Mouse (Mus musculus) kidney, adult 8-10 months (tissue): ENCODE measurements around the gene Rdh16.
"Not testable (repeated sequence)": the region's sequence is repeated elsewhere in the genome, so short reads cannot be mapped to it uniquely, and the experiment has no call there.

Source experiments
- DNase-seq, 2 experiments: peaks; one replicate each; pipeline ENCODE4 v3.0.0; 2022

Rdh16 gene

DNA sequence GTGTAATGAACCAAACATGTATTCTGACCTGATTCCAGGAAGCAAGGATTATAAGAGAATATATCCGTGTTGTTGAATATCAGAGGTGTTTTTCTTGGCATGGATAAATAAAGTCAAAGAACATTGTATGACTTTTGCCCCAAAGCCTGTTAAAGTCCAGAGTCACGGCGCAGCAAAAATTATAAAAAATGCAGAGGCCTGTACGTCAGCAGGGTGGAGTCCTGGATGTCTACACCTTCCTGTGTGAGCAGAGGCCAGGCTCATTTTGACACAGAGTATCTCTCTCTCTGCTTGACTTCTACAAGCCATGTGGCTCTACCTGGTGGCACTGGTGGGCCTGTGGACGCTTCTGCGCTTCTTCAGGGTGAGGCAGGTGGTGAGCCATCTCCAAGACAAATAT, at the start of gene Rdh16:
Gene Rdh16 (plus strand): TSS at position 262 of the 400 bp plus-strand sequence.
- DNase-seq: peak; percentile 75 to 78

DNA sequence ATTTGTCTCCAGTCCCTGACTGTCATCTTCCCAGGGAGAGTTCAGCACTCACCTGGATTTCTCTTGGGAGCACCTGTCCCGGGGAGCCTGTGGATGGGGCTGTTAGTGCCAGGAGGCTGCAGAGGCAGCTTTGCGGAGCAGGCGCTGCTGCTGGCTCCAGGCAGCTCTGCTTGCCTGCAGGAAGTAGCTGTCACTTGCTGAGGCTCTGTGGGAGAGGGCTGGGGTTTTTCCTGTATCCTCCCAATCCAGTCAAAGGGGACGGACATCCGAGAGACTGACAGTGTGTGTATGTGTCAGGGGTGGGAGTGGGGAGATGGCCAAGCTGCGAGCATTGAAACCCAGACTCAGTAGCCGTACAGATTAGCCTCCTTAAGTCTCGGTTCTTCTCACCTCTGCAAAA, 49.4 kb upstream of the Rdh16 start, which contains the start of gene Gpr182:
Gene Gpr182 (minus strand): TSS at position 185 of the 400 bp plus-strand sequence.
- DNase-seq: no peak

DNA sequence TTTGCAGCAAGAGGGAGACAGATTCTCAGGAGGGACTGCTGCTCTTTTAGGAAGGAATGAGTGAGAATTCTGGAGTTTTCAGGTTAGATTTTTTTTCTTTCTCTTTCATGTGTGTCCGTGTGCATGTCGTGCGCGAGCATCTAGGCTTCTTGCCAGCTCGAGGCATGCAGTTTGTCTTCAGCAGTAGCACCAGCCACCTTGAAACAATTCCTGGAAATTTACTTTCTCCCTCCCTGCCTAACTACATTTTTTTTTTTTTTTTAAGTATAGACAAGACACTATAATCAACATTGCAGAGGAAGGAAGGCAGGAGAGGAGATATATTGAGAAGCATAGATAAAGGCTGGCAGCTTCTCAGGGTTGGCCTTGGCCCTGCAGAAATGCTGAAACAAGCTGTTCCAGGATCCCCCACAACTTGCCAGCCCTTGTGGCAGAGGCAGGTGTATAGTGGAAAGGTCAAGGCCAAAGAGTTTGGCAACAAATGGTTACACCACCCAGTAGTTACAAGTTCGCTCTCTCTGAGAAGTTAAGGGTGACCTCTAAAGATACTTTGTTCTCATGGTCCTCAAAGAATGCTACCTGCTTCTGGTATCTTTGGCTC, 46.3 kb upstream of the Rdh16 start:
- DNase-seq: no peak

DNA sequence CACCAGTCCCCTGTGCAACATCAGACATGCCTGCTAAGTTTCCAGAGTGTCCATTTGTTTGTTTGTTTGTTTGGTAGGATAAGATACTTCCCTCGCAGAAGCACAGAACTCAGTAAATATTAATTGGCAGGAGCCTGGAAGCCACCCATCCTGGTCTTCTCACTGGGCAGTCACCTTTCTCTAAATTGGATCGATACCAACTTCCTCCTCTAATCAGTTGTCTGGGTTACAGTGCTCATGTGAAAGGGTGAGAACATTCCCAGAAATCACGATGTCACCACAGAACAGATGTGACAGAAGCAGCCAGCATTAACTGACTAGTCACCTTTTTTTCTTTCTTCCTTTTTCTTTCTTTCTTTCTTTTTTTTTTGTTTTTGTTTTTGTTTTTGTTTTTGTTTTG, 45.7 kb upstream of the Rdh16 start:
- DNase-seq: no peak

DNA sequence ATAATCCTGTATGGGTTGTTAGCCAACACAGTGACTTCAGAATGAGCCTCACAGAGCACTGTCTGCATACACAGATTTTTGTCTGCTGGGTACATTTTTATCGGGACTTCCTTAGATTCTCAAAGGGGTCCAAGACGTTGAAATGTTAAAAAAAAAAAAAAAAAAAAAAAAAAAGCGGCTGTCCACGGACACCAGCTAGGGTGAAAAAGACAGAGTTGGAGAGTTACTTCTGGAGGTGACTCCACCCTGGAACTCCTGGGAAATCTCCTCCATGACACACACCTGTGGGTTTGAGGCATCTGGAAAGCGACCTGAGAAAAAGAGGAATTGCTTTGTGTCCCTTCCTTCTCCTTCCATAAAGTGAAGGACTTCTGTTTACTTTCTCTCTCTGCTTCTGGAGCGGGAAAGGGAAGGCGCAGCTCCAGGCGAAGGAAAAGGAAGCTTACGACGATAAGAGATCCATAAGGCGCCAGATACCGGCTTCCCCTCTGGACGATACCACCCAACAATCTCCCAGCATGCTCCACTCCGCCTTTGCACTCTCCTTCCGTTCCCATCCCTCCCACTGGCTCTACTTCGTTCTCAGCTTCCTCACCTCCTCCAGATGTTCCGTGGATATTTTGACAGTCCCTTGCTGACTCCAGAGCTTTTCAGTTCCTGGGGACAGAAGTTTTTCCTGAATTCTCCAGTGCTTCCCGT, 45.0 kb upstream of the Rdh16 start:
- DNase-seq: peak in 1 of 2 experiments; percentile 7

DNA sequence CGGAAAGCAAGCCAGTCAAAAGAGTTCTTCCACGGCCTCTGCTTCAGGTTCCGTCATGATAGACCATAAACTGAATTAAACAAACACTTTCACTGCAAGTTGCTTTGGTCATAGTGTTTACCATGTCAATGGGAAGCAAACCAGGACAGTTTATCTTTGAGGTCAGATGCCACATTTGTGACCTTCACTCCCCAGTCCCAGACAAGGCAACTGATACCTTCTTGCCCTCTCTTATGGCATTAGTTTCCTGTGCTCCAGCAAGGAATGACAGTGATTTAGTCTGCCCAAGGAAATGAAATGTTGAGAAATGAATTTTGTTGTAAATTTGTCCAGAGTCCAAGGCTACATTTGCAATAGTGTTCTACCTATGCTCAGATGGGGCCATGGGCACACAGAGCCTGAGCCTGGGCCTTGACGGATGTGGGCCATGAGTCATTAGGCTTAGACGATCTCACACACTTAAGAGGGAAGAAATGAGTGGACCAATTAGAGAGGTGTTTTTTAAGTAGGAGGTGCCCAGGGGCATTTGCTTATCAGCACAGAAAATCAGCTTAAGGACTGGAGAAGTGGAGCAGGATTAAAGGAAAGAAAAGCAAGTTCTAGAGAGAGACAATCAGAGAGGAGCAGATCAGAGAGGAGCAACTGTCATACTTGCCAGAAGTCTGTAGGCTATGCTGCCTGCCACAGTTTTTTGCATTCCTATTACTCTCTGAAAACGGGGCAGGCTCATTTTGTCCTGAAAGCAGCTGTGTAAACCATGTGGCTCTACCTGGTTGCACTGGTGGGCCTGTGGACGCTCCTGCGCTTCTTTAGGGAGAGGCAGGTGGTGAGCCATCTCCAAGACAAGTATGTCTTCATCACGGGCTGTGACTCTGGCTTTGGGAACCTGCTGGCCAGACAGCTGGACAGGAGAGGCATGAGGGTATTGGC, 41.5 kb upstream of the Rdh16 start, which contains the start of the genes Rdh1 and Rdh16f1:
Gene Rdh1 (plus strand): TSS at position 541 of the 930 bp plus-strand sequence.
Gene Rdh16f1 (plus strand): TSS at position 607 of the 930 bp plus-strand sequence.
- no peak for DNase-seq

DNA sequence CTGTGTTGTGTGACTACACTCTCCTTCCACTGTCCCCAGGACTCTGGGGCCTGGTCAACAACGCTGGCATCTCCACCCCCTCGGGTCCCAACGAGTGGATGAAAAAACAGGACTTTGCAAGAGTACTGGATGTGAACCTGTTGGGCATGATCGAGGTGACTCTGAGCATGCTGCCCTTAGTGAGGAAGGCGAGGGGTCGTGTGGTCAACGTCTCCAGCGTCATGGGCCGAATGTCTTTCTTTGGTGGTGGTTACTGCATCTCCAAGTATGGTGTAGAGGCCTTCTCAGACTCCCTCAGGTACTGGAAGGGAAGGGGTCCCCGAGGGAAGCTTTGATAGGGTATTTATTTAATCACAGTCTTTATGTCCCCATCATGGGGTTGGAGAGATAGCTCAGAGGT, 38.0 kb upstream of the Rdh16 start:
- DNase-seq: not testable (repeated sequence)

DNA sequence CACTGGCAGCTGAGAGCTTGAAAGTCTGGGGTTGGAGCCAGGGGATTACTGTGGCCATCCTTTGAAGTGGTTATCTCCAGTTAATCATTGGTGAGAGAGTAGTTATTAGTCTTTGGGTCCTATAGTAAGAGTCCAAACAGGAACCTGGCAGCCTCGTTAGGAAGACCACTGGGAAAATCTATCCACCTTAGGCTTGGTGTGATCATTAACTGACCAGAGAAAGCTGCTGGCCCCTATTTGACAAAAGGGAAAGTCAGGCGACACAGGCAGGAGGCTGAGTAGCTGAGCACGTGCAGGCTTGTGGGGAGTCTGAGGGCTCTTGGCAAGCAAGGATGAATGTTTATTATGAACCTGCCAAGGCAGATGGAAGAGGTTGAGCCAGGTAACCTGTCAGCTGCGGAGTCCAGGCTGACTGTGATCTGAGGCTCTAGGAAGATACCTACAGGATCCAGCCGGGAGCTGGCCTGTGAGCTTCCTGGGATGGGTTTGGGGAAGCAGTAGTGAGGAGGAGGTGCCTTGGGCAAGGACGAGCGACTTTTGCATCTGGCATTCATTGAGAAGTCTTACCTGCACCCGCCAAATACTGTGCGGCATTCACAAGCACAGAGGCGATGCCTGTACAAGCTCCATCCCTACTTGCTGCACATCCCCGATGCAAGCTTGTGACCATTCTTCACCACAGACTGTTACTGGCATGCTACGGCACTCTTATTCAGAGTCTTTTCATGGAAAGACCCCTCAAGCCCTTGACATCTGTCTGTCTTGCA, 36.9 kb upstream of the Rdh16 start:
- DNase-seq: peak; percentile 68 to 84

DNA sequence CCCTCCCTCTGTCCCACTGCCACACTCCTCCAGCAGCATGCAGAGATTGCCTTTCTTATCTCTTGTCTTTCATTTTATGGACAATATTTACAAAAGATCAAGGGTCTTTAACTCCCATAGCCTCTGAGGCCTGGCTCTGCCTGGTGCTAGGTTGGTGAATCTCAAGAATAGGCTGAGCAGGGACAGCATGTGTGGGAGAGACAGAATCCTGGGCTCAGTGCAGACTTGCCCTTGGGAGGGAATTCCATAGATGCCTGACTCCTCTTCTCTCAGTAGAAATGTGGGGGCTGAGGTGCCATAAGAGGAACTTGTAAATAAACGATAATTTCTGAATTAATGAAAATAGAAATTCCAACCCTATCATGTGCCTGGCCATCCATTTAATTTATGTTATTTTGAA, 34.4 kb upstream of the Rdh16 start:
- no peak for DNase-seq

DNA sequence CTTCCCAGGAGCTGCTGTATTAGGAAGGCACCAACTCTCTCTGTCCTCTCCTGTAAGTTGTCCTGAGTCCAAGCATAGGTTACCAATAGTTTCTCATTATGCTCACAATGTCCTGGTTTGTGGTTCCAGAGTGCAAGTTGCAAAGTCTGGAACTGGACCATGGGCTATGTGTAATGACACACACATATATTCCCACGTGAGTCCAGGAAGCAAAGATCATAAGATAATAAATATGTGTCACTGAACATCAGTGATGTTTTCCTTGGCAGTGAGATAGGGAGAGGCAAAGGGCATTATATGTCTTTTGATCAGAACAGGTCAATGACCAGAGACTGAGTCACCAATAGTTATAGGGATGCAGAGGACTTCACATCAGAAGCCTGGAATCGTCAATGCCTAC, 24.9 kb upstream of the Rdh16 start, which contains the start of gene Rdh9:
Gene Rdh9 (plus strand): TSS at position 376 of the 400 bp plus-strand sequence.
- DNase-seq: no peak

DNA sequence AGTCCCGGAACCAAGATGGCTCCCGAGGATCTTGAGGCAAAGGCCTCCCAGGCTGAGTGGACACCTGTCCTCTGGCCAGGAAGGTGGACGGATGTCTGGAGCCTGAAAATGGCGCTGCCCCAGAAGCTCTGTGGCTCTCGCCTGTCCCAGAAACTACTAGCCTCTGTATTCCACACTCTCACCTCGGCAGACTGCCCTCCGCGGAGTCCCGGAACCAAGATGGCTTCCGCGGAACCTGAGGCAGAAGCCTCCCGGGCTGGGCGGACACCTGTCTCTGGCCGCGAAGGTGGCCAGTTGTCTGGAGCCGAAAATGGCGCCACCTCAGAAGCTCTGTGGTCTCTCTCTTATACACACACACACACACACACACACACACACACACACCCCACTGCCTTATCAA, 18.6 kb upstream of the Rdh16 start:
- not testable (repeated sequence) for DNase-seq

DNA sequence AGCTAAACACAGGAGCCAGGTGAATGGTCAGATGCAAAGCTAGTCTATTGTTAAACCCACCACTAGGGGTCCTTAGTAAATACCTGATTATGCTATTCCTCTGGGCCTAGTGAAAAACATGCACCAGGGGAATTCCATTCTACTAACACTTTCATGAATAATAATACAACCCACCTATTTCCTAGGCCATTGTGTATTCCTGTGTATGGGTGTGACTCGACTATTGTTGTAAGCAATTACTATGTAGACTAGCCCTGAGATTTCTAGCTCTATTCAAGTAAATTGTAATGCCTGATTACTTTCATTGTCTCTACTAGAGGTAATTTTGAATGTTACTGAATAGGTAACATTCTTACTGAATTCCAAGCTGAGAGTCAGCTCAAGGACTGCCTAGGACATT, 15.5 kb upstream of the Rdh16 start:
- not testable (repeated sequence) for DNase-seq

DNA sequence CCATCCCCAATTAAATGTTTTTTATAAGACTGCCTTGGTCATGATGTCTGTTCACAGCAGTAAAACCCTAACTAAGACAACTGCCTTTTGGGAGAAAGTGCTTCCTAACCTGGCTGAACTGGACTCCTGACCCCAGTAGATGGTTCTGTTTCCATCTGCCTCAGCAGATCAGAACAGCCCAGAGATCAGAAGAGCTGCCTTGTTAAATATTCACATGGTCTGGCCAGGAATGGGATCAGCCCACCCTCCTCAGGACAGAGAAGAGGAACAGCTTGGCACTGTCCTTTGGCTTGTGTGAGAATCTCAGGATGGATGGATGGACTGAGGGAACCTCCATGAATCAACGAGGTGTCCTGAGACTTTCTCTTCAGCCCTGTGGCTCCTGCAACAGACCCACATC, 1.7 kb upstream of the Rdh16 start:
- DNase-seq: peak; percentile 77 to 83

DNA sequence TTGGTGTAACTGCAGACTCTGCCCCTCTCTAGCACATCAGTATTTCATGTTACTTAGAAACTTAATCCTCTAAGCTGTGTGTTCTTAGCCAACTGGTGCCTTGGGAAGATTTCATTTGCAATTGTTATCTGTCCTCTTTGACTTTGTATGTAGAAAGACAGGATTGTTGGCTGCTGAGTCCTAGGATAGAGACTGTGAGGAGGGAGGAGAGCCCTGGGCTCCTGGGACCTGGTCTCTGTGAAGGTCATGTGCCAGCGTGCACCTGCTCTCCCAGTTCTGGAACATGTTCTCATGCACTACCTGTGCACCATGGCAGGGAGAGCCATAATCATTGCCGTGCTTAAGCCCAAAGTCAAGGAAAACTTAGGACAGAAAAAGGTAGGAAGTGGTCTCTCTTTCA, 660 bp downstream of the Rdh16 start:
- DNase-seq: peak in 1 of 2 experiments; percentile 31

DNA sequence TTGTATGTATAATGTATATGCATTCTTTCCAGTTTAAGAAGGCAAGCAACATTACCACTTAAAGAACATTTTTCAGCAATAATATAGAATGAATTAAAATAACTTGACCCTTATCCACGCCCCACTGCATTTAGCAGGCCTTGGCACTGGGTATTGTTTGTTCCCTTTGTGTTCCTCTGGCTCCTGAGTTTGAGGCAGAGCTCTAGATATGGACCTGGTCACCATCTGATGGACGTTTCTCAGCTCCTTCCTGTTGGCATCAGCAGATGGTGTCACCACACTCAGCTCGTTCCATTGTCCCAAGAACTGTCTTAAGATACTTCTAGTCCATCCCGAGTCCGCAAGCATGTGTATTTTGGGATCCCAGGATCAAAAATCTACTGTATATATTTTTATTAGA, 1.3 kb downstream of the Rdh16 start:
- no peak for DNase-seq

DNA sequence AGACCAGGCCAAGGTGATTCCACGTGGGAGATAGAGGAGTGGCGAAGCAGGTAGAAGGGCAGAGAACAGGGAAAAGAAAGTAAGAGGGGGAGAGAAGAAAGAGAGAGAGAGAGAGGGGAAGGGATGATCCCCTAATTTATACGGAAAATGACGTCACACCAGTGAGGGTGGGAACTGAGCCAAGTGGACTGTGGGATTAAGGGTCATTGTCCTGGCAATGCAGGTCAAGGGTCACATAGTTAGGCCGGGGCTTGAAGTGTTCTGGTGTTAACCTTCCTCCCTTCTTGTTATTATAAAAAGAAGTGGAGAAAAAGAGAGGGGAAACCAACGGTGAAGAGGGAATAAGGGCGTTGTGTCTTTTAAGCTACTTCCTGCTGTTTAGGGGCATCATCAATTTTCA, 3.5 kb downstream of the Rdh16 start:
- peak; percentile 58 to 70 for DNase-seq

DNA sequence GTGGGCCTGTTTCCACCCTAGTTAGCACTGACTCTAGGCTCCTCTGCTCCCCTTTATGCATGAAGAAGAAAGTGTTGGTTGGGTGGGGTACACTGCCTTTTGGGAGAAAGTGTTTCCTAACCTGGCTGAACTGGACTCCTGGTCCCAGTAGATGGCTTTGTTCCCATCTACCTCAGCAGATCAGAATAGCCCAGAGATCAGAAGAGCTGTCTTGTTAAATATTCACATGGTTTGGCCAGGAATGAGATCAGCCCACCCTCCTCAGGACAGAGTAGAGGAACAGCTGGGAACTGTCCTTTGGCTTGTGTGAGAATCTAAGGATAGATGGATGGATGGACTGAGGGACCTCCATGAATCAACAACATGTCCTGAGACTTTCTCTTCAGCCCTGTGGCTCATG, 14.9 kb downstream of the Rdh16 start:
- DNase-seq: peak; percentile 30 to 59

DNA sequence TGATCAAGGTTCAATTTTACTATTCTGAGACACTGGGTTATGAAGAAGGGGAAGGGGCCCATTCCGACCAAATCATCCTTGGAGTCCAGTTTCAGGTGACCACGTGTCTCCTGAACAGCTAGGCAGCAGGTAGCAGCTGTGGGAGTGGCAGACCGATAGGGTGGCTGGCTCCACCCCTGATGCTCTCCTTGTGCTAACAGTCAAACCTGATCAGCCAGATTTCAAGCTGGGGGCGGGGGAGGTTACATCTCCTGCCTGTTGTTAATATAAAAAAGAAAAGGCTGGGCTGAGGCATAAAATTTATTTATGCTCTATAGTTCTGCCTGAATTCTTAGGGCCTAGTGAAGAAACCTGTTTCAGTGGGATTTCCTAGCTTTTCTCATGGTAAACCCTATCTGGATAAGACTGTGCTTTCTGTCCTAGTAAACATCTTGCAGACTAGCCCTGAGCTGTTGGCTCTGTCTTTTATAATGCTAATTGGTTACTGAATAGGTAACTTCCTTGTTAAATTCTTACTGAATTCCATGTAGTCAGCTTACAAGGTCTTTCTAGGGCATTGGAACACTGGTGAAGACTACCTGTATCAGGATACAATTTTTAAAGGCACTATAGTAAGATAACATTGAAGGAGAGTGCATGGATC, 16.4 kb downstream of the Rdh16 start:
- DNase-seq: peak; percentile 27 to 47

DNA sequence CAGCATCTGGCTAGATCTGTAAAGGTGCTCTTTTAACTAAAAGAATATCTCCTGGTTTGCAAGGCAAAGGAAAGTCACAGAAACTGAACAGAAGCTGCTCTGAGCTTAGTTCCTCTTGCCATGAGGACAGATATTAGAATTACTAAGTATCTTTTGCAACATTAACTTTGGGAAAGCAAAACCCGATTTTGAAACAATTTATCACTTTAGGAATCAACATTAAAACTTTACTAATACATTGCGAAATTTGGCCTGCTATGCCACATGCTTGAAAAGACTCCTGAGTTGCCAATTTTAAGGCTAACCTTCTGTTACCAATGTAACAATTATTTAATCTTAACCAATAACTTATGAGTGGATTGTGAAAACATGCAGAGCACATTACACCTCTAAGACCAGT, 20.9 kb downstream of the Rdh16 start:
- not testable (repeated sequence) for DNase-seq

DNA sequence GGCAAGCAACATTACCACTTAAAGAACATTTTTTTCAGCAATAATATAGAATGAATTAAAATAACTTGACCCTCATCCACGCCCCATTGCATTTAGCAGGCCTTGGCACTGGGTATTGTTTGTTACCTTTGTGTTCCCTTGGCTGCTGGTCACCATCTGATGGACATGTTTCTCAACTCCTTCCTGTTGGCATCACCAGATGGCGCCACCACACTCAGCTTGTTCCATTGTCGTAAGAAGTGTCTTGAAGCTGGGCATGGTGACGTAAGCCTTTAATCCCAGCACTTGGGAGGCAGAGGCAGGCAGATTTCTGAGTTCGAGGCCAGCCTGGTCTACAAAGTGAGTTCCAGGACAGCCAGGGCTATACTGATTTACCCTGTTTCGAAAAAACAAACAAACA, 24.4 kb downstream of the Rdh16 start:
- DNase-seq: peak in 1 of 2 experiments; percentile 35

DNA sequence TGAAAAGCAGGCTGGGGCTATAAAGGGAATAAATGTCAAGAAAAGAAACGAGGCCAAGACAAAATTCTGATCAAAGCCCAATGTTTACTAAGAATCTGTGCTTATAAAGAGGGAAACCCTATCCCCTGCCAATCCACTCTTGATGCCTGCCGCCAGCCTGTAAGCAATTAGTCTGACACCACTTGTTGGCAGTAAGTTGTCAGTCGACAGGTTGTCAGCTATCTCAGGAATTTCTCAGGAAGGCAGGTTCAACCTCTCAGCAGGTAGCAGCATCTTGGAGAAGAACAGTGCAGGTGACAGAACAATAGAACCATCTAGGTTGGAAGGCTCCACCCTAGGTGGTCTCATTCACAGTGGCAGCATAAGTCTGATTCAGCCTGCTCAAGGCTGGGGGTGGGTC, 28.2 kb downstream of the Rdh16 start:
- no peak for DNase-seq

DNA sequence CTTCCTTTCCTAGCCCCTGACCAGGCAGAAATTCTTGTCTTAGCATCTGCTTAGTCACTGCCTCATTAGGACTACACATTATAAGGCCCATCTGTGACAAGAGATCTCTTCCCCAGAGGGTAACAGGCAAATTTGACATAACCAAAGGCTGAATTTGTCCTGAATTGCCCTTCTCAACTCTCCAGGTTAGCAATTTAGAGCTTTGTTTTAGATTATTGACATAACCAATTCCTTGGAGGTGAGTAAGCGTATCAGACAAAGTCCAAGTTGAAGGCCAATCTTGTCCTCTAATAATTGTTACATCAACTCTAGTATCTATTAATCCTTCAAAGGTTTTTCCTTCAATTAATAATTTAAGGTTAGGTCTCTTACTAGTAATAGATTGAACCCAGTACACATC, 33.2 kb downstream of the Rdh16 start:
- peak in 1 of 2 experiments; percentile 79 for DNase-seq
